Mouse (Mus musculus): ENCODE data around the gene Nox3. TPM values are rescaled to one million over a fixed set of nuclear protein-coding genes. Genes with fewer than 3 reads are reported as not detected.

Nox3 gene
- polyA plus RNA-seq (2012; rRNA removed) = not detected in 2 replicates
- not detected in 2 replicates for polyA plus RNA-seq (2014; fragmentation: Nextera tagmentation; extraction: Ambion mirVana)

DNA sequence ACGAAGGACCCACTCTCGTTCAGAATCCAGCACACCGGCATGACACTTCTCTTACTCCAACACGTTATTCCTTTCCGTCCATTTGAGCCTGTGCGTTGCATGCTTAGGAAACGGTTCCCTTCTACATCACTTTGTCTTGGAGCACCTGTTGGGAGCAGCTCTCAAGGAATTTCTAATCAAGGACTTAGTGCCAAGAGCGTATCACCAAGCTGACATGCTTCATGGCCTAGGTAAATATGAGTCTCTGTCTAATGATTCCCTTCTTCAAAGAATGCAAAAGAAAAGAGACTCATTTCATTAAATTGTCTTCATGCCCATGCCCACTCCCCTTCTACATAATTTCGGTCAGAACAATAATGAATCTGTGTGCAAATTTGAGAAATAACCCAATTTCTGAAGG, at the start of gene Nox3:
Gene Nox3 (minus strand): TSS at position 101 of the 400 bp plus-strand sequence.
- Histone ChIP-seq H3K27ac (replicated peaks; ENCODE audit: low read depth, low read length) (no peak within 1 kb of the TSS), H3K9me3 (ENCODE audit: control insufficient read depth, low read length) (no peaks in the 10 kb centered on the region)
- ATAC-seq (ENCODE audit: low FRiP score, low read depth) = no peak

DNA sequence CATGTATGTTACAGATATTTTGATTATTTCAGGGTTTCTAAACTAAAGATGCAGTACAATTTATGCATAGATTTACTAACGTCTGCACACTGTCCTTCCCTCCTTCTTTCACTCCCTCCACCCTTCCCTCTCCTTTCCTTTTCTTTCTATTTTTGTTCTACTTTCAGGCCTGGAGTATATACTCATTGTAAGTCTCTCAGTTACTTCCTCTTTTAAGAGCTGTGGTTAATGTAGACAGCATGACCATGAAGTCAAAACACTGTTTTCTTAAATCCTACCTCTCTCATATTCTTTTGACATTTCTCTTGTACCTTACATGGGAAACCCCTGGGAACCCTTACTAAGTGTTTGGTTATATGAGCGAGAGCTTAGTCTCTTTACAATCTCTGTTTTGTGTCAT, 48.3 kb upstream of the Nox3 start:
- no peak for TF ChIP-seq POLR2A (IDR thresholded peaks at IDR 0.05; ENCODE audit: borderline replicate concordance, extremely low read depth, insufficient read depth, insufficient read length)
- Histone ChIP-seq H3K4me2 (replicated peaks; ENCODE audit: low read depth, low read length, severe bottlenecking) (no peak overlapping the region), H3K27ac (replicated peaks; ENCODE audit: low read depth, low read length) (no peak overlapping the region), H3K4me1 (ENCODE audit: control insufficient read depth, insufficient read depth, low read length) (no peaks in the 10 kb centered on the region), H3K9me3 (ENCODE audit: control insufficient read depth, low read length) (no peaks in the 10 kb centered on the region), H3K27me3 (ENCODE audit: control insufficient read depth, insufficient read depth, low read length) (no peaks in the 10 kb centered on the region), H3K4me3 (replicated peaks; ENCODE audit: low read length) (no peak overlapping the region), H3K9ac (ENCODE audit: low read depth, low read length, severe bottlenecking) (no peak overlapping the region), H3K36me3 (ENCODE audit: control insufficient read depth, insufficient read depth, low read length) (no peaks in the 10 kb centered on the region)
- no peak for ATAC-seq (ENCODE audit: low FRiP score, low read depth)
- WGBS = 67% methylated on average over 2 of the region's 2 CpGs
- DNase-seq (ENCODE audit: low spot score) = no peak

More for the DNA sequence above, at the start of gene Nox3:
- no peak within 1 kb of the TSS for H3K4me3 ChIP-seq (replicated peaks; ENCODE audit: low read length)
- no peak within 1 kb of the TSS for H3K9ac ChIP-seq (ENCODE audit: low read depth, low read length, severe bottlenecking)
- DNase-seq (ENCODE audit: low spot score) = no peak
- H3K4me2 ChIP-seq (replicated peaks; ENCODE audit: low read depth, low read length, severe bottlenecking) = no peak within 1 kb of the TSS
- no peak for TF ChIP-seq POLR2A (IDR thresholded peaks at IDR 0.05; ENCODE audit: borderline replicate concordance, extremely low read depth, insufficient read depth, insufficient read length)
- no peaks in the 10 kb centered on the region for H3K36me3 ChIP-seq (ENCODE audit: control insufficient read depth, insufficient read depth, low read length)
- no peaks in the 10 kb centered on the region for H3K27me3 ChIP-seq (ENCODE audit: control insufficient read depth, insufficient read depth, low read length)
- 91% methylated on average over 9 of the region's 9 CpGs for WGBS
- H3K4me1 ChIP-seq (ENCODE audit: control insufficient read depth, insufficient read depth, low read length) = no peaks in the 10 kb centered on the region

DNA sequence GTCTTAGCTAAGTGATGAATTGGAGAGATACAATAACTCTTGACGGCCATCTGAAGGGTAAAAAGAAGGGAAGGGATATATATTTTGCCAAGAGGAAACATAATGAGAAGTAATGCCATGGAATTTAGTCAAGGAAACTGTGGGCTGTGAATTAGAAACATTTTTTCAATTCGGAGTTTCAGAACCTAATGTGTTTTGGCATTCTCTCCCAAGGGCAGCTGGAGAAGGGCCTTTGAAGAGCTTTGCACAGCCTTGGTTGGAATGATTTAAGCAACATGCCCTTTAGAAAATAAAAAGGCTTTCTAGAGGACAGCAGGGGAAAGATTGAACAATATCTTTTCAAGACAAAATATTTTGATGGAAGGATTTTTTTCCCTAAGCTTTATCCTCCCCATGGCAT, 40.9 kb upstream of the Nox3 start:
- 72% methylated on average over 2 of the region's 2 CpGs for WGBS
- DNase-seq (ENCODE audit: low spot score) = no peak
- H3K4me2 ChIP-seq (replicated peaks; ENCODE audit: low read depth, low read length, severe bottlenecking) = no peak overlapping the region
- H3K27ac ChIP-seq (replicated peaks; ENCODE audit: low read depth, low read length) = no peak overlapping the region
- no peak overlapping the region for H3K9ac ChIP-seq (ENCODE audit: low read depth, low read length, severe bottlenecking)
- no peaks in the 10 kb centered on the region for H3K9me3 ChIP-seq (ENCODE audit: control insufficient read depth, low read length)
- no peak for TF ChIP-seq POLR2A (IDR thresholded peaks at IDR 0.05; ENCODE audit: borderline replicate concordance, extremely low read depth, insufficient read depth, insufficient read length)
- no peaks in the 10 kb centered on the region for H3K27me3 ChIP-seq (ENCODE audit: control insufficient read depth, insufficient read depth, low read length)
- H3K36me3 ChIP-seq (ENCODE audit: control insufficient read depth, insufficient read depth, low read length) = no peaks in the 10 kb centered on the region
- no peaks in the 10 kb centered on the region for H3K4me1 ChIP-seq (ENCODE audit: control insufficient read depth, insufficient read depth, low read length)
- ATAC-seq (ENCODE audit: low FRiP score, low read depth) = no peak
- no peak overlapping the region for H3K4me3 ChIP-seq (replicated peaks; ENCODE audit: low read length)

DNA sequence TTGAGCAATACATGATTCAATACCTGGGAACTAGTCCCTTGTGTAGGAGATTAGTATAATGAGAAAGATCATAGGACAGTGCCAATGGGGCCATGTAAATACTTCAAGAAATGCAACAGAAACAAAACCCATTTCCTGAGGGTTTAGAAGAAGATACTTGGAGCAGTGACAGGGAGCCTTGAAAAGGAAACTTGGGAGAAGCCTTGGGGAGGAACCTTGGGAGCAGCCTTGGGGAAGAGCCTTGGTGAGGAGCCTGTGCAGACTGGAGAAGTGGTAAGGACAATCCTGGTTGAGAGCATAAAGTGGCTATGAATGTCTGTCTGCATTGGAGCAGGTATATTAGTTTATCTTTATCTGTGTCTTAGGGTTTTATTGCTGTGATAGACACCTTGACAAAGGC, 38.2 kb upstream of the Nox3 start:
- H3K27ac ChIP-seq (replicated peaks; ENCODE audit: low read depth, low read length) = no peak overlapping the region
- no peak for DNase-seq (ENCODE audit: low spot score)
- no peak overlapping the region for H3K9ac ChIP-seq (ENCODE audit: low read depth, low read length, severe bottlenecking)
- ATAC-seq (ENCODE audit: low FRiP score, low read depth) = no peak
- H3K4me1 ChIP-seq (ENCODE audit: control insufficient read depth, insufficient read depth, low read length) = no peaks in the 10 kb centered on the region
- no peak overlapping the region for H3K4me2 ChIP-seq (replicated peaks; ENCODE audit: low read depth, low read length, severe bottlenecking)
- no peaks in the 10 kb centered on the region for H3K36me3 ChIP-seq (ENCODE audit: control insufficient read depth, insufficient read depth, low read length)
- no peak for TF ChIP-seq POLR2A (IDR thresholded peaks at IDR 0.05; ENCODE audit: borderline replicate concordance, extremely low read depth, insufficient read depth, insufficient read length)
- H3K27me3 ChIP-seq (ENCODE audit: control insufficient read depth, insufficient read depth, low read length) = no peaks in the 10 kb centered on the region
- no peaks in the 10 kb centered on the region for H3K9me3 ChIP-seq (ENCODE audit: control insufficient read depth, low read length)
- H3K4me3 ChIP-seq (replicated peaks; ENCODE audit: low read length) = no peak overlapping the region

DNA sequence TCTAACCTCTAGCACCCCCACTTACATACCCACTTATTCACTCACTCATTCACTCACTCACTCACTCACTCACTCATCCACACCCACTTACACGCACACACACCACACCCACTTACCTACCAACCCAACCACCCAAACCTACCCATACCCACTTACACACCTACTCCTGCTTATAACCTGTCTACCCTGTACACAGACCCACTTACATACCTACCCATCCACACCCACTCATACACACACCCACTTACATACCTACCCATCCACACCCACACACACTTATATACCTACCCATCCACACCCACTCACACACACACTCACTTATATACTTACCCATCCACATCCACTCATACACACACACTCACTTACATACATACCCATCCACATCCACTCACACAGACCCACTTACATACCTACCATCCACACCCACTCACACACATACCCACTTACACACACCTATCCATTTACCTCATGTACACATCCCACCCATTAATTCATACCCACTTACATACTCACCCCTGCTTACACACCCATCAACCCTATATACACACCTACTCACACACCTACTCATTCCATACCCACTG, 9.4 kb upstream of the Nox3 start:
- Histone ChIP-seq H3K27ac (replicated peaks; ENCODE audit: low read depth, low read length) (no peak overlapping the region), H3K36me3 (ENCODE audit: control insufficient read depth, insufficient read depth, low read length) (no peaks in the 10 kb centered on the region), H3K9me3 (ENCODE audit: control insufficient read depth, low read length) (no peaks in the 10 kb centered on the region), H3K27me3 (ENCODE audit: control insufficient read depth, insufficient read depth, low read length) (no peaks in the 10 kb centered on the region), H3K4me1 (ENCODE audit: control insufficient read depth, insufficient read depth, low read length) (no peaks in the 10 kb centered on the region), H3K4me3 (replicated peaks; ENCODE audit: low read length) (no peak overlapping the region), H3K9ac (ENCODE audit: low read depth, low read length, severe bottlenecking) (no peak overlapping the region), H3K4me2 (replicated peaks; ENCODE audit: low read depth, low read length, severe bottlenecking) (no peak overlapping the region)
- no peak for TF ChIP-seq POLR2A (IDR thresholded peaks at IDR 0.05; ENCODE audit: borderline replicate concordance, extremely low read depth, insufficient read depth, insufficient read length)
- 90% methylated on average over 1 of the region's 1 CpGs for WGBS
- DNase-seq (ENCODE audit: low spot score) = no peak
- ATAC-seq (ENCODE audit: low FRiP score, low read depth) = no peak

DNA sequence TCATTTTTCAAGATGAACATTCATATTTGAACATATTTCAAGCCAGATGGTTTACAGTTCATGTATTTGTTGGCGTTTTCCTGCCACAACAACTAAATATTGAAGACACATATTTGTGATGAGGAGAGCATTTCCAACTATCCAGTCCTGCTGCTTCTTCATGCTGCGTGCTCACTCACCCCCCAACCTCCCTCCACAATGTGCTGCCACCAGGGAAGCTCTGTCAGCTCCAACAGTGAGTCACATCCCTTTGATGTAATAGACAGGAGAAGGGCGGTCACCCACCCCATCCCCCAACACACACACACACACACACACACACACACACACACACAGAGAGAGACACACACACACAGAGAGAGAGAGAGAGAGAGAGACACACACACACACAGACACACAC, 6.3 kb upstream of the Nox3 start:
- Histone ChIP-seq H3K9ac (ENCODE audit: low read depth, low read length, severe bottlenecking) (no peak overlapping the region), H3K4me1 (ENCODE audit: control insufficient read depth, insufficient read depth, low read length) (no peaks in the 10 kb centered on the region), H3K4me3 (replicated peaks; ENCODE audit: low read length) (no peak overlapping the region), H3K36me3 (ENCODE audit: control insufficient read depth, insufficient read depth, low read length) (no peaks in the 10 kb centered on the region), H3K27me3 (ENCODE audit: control insufficient read depth, insufficient read depth, low read length) (no peaks in the 10 kb centered on the region), H3K9me3 (ENCODE audit: control insufficient read depth, low read length) (no peaks in the 10 kb centered on the region), H3K27ac (replicated peaks; ENCODE audit: low read depth, low read length) (no peak overlapping the region), H3K4me2 (replicated peaks; ENCODE audit: low read depth, low read length, severe bottlenecking) (no peak overlapping the region)
- WGBS = 63% methylated on average over 3 of the region's 3 CpGs
- ATAC-seq (ENCODE audit: low FRiP score, low read depth) (no peak), DNase-seq (ENCODE audit: low spot score) (no peak)
- TF ChIP-seq POLR2A (IDR thresholded peaks at IDR 0.05; ENCODE audit: borderline replicate concordance, extremely low read depth, insufficient read depth, insufficient read length) = no peak
